Mouse (Mus musculus) limb, embryonic 11.5 days (tissue): ENCODE measurements around the gene Hyal1. TPM values are rescaled to one million over a fixed set of nuclear protein-coding genes. Genes with fewer than 3 reads are reported as not detected.

ENCODE experiments used
- ATAC-seq: fragments of 200-750 bp; cut with Nextera tagmentation; 2 replicates; pipeline ENCODE4 v1.8.0; 2017; ENCODE audit warnings: low read depth; ENCODE audit not compliant: insufficient number of reproducible peaks, low FRiP score, low TSS enrichment
- DNase-seq: peaks from one replicate; pipeline ENCODE4 v3.0.0-alpha.2; 2015; ENCODE audit warnings: low spot score
- H3K27ac ChIP-seq: fragments of 300-500 bp; sonication (generic); replicated peaks from 2 replicates; pipeline ENCODE4 v1.5.1; 2014; ENCODE audit warnings: low read depth, mild to moderate bottlenecking, low read length
- H3K27me3 ChIP-seq: fragments of 300-500 bp; sonication (generic); 2 replicates; pipeline ENCODE4 v1.6.1; 2014; ENCODE audit warnings: mild to moderate bottlenecking, low read length, mixed read lengths; ENCODE audit not compliant: control insufficient read depth, insufficient read depth
- H3K36me3 ChIP-seq: fragments of 300-500 bp; sonication (generic); 2 replicates; pipeline ENCODE4 v1.6.1; 2014; ENCODE audit warnings: mild to moderate bottlenecking, low read length, moderate library complexity, mixed read lengths; ENCODE audit not compliant: control insufficient read depth, insufficient read depth
- H3K4me1 ChIP-seq: fragments of 300-500 bp; sonication (generic); 2 replicates; pipeline ENCODE4 v1.6.1; 2014; ENCODE audit warnings: low read length, mixed read lengths; ENCODE audit not compliant: control insufficient read depth, insufficient read depth
- H3K4me2 ChIP-seq: fragments of 300-500 bp; sonication (generic); 2 replicates; pipeline ENCODE4 v1.6.1; 2014; ENCODE audit warnings: low read depth, mild to moderate bottlenecking, moderate library complexity; ENCODE audit not compliant: severe bottlenecking
- H3K4me3 ChIP-seq: fragments of 300-500 bp; sonication (generic); 2 replicates; pipeline ENCODE4 v1.5.1; 2014; ENCODE audit warnings: low read depth, low read length
- H3K9ac ChIP-seq: fragments of 300-500 bp; sonication (generic); 2 replicates; pipeline ENCODE4 v1.6.1; 2014; ENCODE audit warnings: mild to moderate bottlenecking, low read length
- H3K9me3 ChIP-seq: fragments of 300-500 bp; sonication (generic); 2 replicates; pipeline ENCODE4 v1.6.1; 2016; ENCODE audit warnings: low read length; ENCODE audit not compliant: control insufficient read depth
- WGBS: fragments of 180-500 bp; shearing (Covaris S2); extraction: QIAGEN DNeasy Blood & Tissue Kit; methylation state at CpG from one replicate; pipeline ENCODE4 v1.1.7; 2014; 5-methylcytosine and 5-hydroxymethylcytosine counted together
- polyA plus RNA-seq: library from polyadenylated mRNA; unstranded; fragments of >200 nt; fragmentation: Nextera tagmentation; extraction: Ambion mirVana; gene quantifications from 2 replicates; pipeline ENCODE4 v1.2.1, GENCODE M21; 2014

Gene Hyal1
- polyA plus RNA-seq, 1 experiment from 2014 or later: 8.4 TPM

GRCm38 (mm10) chr9:107580501-107581317 is 4.0 kb downstream of the Hyal1 start, which contains the start of gene Hyal3:
TSS of gene Hyal3 (plus strand) at chr9:107580818.
- DNase-seq (peak; percentile 85), ATAC-seq (peak; percentile 36; the same call in 1 of the 2 replicates)
- WGBS: 0% methylated on average over 32 of the region's 32 CpGs
- peak within 1 kb of the TSS; percentile 64 for H3K4me3 ChIP-seq
- H3K9me3 ChIP-seq: no peaks in the 10 kb centered on the region
- no peaks in the 10 kb centered on the region for H3K27me3 ChIP-seq
- peak within 1 kb of the TSS; percentile 95 for H3K4me2 ChIP-seq
- H3K27ac ChIP-seq: peak within 1 kb of the TSS; percentile 88
- H3K4me1 ChIP-seq: peaks cover 24% of the 10 kb centered on the region
- H3K36me3 ChIP-seq: peaks cover 7% of the 10 kb centered on the region
- H3K9ac ChIP-seq: peak within 1 kb of the TSS; percentile 82

DNA sequence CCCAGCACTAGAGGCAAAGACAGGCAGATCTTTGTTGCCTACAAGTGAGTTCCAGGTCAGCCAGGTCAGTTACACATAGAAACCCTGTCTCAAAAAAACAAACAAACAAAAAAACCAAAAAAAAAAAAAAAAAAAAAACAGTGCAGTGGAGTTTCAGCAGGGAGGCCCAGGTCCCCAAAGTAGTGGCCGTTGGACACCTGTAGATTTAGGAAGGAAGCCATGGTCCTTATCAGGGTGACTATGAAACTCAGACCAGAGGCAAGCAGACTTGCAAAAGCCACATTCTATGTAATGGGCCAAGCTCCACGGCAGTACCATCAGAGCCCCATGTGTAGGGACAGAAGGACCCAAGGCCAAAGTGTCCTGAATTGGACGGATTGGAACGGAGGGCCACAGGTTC is 4.9 kb downstream of the Hyal1 start:
- peak overlapping the region; percentile 64 for H3K4me3 ChIP-seq
- H3K36me3 ChIP-seq: peaks cover 7% of the 10 kb centered on the region
- peak overlapping the region; percentile 82; the same call in 1 of the 2 replicates for H3K9ac ChIP-seq
- peaks cover 18% of the 10 kb centered on the region for H3K4me1 ChIP-seq
- no peak overlapping the region for H3K27ac ChIP-seq
- H3K4me2 ChIP-seq: peak overlapping the region; percentile 95
- 75% methylated on average over 4 of the region's 4 CpGs for WGBS
- no peaks in the 10 kb centered on the region for H3K27me3 ChIP-seq
- DNase-seq (no peak), ATAC-seq (no peak)
- H3K9me3 ChIP-seq: no peaks in the 10 kb centered on the region

DNA sequence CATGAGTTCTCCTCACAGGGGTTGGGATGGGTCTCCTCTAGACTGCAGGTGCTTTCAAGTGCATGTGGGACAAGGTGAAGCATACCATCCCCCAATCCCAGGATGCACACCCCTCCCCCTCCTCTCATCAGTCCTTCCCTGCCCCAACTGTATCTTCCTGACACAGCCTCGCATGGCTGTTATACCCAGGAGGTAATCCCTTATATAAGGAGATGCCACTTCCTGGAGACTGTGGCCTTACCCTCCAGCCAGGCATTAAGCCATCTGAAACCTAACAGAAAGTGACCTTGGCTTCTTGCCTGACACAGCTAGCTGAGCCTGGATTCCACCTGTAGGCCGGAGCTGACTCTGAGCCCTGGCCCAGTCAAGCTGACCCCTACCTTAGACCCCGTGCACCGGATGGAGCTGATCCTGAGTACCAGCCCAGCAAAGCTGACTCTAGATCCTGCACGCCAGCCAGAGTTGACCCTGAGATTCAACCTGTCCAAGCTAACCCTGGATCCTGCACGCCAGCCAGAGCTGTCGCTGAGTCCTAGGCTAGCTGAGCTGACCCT is 5.9 kb downstream of the Hyal1 start:
- DNase-seq: no peak
- 92% methylated on average over 7 of the region's 7 CpGs for WGBS
- Histone ChIP-seq H3K27me3 (no peaks in the 10 kb centered on the region), H3K36me3 (peaks cover 7% of the 10 kb centered on the region), H3K27ac (no peak overlapping the region), H3K4me3 (no peak overlapping the region), H3K4me1 (peaks cover 9% of the 10 kb centered on the region), H3K9me3 (no peaks in the 10 kb centered on the region), H3K9ac (no peak overlapping the region), H3K4me2 (no peak overlapping the region)
- ATAC-seq: no peak

GRCm38 (mm10) chr9:107583174-107583573 is 6.4 kb downstream of the Hyal1 start:
- Histone ChIP-seq H3K4me3 (no peak overlapping the region), H3K4me1 (peaks cover 5% of the 10 kb centered on the region), H3K4me2 (no peak overlapping the region), H3K27ac (no peak overlapping the region), H3K9ac (no peak overlapping the region), H3K36me3 (peaks cover 7% of the 10 kb centered on the region), H3K9me3 (no peaks in the 10 kb centered on the region), H3K27me3 (no peaks in the 10 kb centered on the region)
- ATAC-seq (no peak), DNase-seq (no peak)
- WGBS: 94% methylated on average over 14 of the region's 14 CpGs

DNA sequence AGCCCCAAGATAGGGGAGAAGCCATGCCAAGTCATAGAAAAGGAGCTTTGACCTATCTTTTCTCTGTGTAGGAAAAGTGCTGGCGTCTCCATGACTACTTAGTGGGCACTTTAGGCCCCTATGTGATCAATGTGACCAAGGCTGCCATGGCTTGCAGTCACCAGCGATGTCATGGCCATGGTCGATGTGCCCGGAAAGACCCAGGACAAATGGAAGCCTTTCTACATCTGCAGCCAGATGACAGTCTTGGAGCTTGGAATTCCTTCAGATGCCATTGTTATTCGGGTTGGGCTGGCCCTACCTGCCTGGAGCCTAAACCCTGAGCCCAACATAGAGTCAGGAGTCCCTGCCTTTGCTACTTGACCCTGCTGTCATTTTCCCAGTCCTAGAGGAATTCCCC is 9.8 kb downstream of the Hyal1 start:
- WGBS: 90% methylated on average over 5 of the region's 5 CpGs
- Histone ChIP-seq H3K27me3 (no peaks in the 10 kb centered on the region), H3K4me3 (no peak overlapping the region), H3K4me1 (peaks cover 4% of the 10 kb centered on the region), H3K9ac (no peak overlapping the region), H3K27ac (no peak overlapping the region), H3K4me2 (no peak overlapping the region), H3K9me3 (no peaks in the 10 kb centered on the region), H3K36me3 (peaks cover 21% of the 10 kb centered on the region)
- DNase-seq (no peak), ATAC-seq (no peak)

- Histone ChIP-seq H3K9me3 (no peaks in the 10 kb centered on the region), H3K36me3 (peaks cover 24% of the 10 kb centered on the region), H3K27me3 (no peaks in the 10 kb centered on the region), H3K9ac (peak within 1 kb of the TSS; percentile 70), H3K4me3 (peak within 1 kb of the TSS; percentile 78), H3K4me1 (peaks cover 4% of the 10 kb centered on the region), H3K27ac (0 out of 2 replicates have a peak within 1 kb of the TSS, but pooled peaks have one; percentile 30), H3K4me2 (peak within 1 kb of the TSS; percentile 56)
- WGBS: 15% methylated on average over 46 of the region's 46 CpGs
- DNase-seq (peak; percentile 97), ATAC-seq (peak; percentile 96)
Observed at GRCm38 (mm10) chr9:107586974-107587832, 10.5 kb downstream of the Hyal1 start, which contains the start of gene Ifrd2. TSS of gene Ifrd2 (plus strand) at chr9:107587642.

GRCm38 (mm10) chr9:107587833-107588639 is 11.3 kb downstream of the Hyal1 start:
- H3K27ac ChIP-seq: no peak overlapping the region
- H3K4me2 ChIP-seq: peak overlapping the region; percentile 56
- H3K9ac ChIP-seq: peak overlapping the region; percentile 70
- peaks cover 23% of the 10 kb centered on the region for H3K36me3 ChIP-seq
- H3K4me3 ChIP-seq: peak overlapping the region; percentile 78
- no peaks in the 10 kb centered on the region for H3K9me3 ChIP-seq
- 3% methylated on average over 33 of the region's 33 CpGs for WGBS
- DNase-seq (no peak), ATAC-seq (peak; percentile 52)
- H3K4me1 ChIP-seq: peaks cover 4% of the 10 kb centered on the region
- H3K27me3 ChIP-seq: no peaks in the 10 kb centered on the region
